Mouse (Mus musculus) C2C12 (cell line): ENCODE data around the gene Tgfb2.

Experiments
- CEBPB ChIP-seq: IDR thresholded peaks from one replicate; pipeline ENCODE4 v1.6.1; 2011; ENCODE audit warnings: low read depth, mild to moderate bottlenecking, control low read depth, moderate library complexity
- CTCF ChIP-seq: IDR thresholded peaks from one replicate; pipeline ENCODE4 v1.5.1; 2011; ENCODE audit not compliant: control insufficient read depth, insufficient read depth, insufficient read length
- FOSL1 ChIP-seq: IDR thresholded peaks from one replicate; pipeline ENCODE4 v1.8.0; 2011; ENCODE audit warnings: mild to moderate bottlenecking, low read length; ENCODE audit not compliant: poor library complexity, insufficient read depth, severe bottlenecking
- MYOG ChIP-seq: IDR thresholded peaks from one replicate; pipeline ENCODE4 v1.6.1; 2011; ENCODE audit not compliant: control insufficient read depth, insufficient read length; ENCODE audit errors: extremely low read depth
- USF1 ChIP-seq: IDR thresholded peaks from one replicate; pipeline ENCODE4 v1.6.1; 2011; ENCODE audit warnings: low read depth, mild to moderate bottlenecking, control low read depth, moderate library complexity

- TF ChIP-seq CTCF (no peak), FOSL1 (no peak), MYOG (no peak), CEBPB (no peak), USF1 (no peak)
These were observed 97.7 kb downstream of the Tgfb2 start for GRCm38 (mm10) chr1:186608116-186608515.
